Mouse (Mus musculus): ENCODE measurements around the gene Entpd1. TPM values are rescaled to one million over a fixed set of nuclear protein-coding genes. Genes with fewer than 3 reads are reported as not detected.

Entpd1 gene
- polyA plus RNA-seq (2012; rRNA removed), result 1.7 and 2.5 TPM in 2 replicates

GRCm38 (mm10) chr19:40611830-40612506, at the start of gene Entpd1, which contains the start of gene Tctn3:
Gene Entpd1, plus strand, starts transcription at chr19:40612366.
Gene Tctn3, minus strand, starts transcription at chr19:40612233.

GRCm38 (mm10) chr19:40588293-40588654, 23.9 kb upstream of the Entpd1 start, which contains the start of gene Aldh18a1:
Gene Aldh18a1, minus strand, starts transcription at chr19:40588463.

GRCm38 (mm10) chr19:40748559-40748958, 136.4 kb downstream of the Entpd1 start, which contains the start of gene Cc2d2b:
Gene Cc2d2b, plus strand, starts transcription at chr19:40748753.

Other genes with a start within 250 kb of the Entpd1 start
- 11.2 and 11.4 TPM in 2 replicates for gene Sorbs1, start 98.6 kb upstream of the Entpd1 start, polyA plus RNA-seq (2012; rRNA removed)
- 24.8 and 26.4 TPM in 2 replicates for gene Aldh18a1, start 23.9 kb upstream of the Entpd1 start, polyA plus RNA-seq (2012; rRNA removed)
- gene Tctn3, start 133 bp upstream of the Entpd1 start, polyA plus RNA-seq (2012; rRNA removed), result 1.5 and 1.9 TPM in 2 replicates
- 0.50 and 0.54 TPM in 2 replicates for gene Cc2d2b, start 136.4 kb downstream of the Entpd1 start, polyA plus RNA-seq (2012; rRNA removed)
- gene Ccnj, start 218.9 kb downstream of the Entpd1 start, polyA plus RNA-seq (2012; rRNA removed), result 2.9 and 4.0 TPM in 2 replicates

Measured in liver, embryonic 14 days (tissue).